Mouse (Mus musculus) CH12.LX (cell line): ENCODE results near the gene Pex16. TPM values are rescaled to one million over a fixed set of nuclear protein-coding genes. Genes with fewer than 3 reads are reported as not detected.

Experiments
- DNase-seq: peaks from one replicate; pipeline ENCODE4 v3.0.0-alpha.2; 2013; ENCODE audit errors: extremely low read depth
- H3K27ac ChIP-seq: 2 replicates; pipeline ENCODE4 v1.5.1; 2012; ENCODE audit warnings: low read depth, mild to moderate bottlenecking, control low read depth, moderate library complexity; ENCODE audit not compliant: insufficient read depth
- H3K27me3 ChIP-seq: replicated peaks from 2 replicates; pipeline ENCODE3; 2012; ENCODE audit warnings: inconsistent platforms
- H3K36me3 ChIP-seq, 2 experiments: replicated peaks in 1 of 2; 2 replicates each; pipeline versions ENCODE3 to v1.6.1; 2012; ENCODE audit warnings: inconsistent platforms in 1 of 2, low read length in 1 of 2, mild to moderate bottlenecking in 1 of 2, mixed read lengths in 1 of 2, moderate library complexity in 1 of 2; ENCODE audit not compliant: control insufficient read depth in 1 of 2, insufficient read depth in 1 of 2
- H3K4me1 ChIP-seq, 2 experiments: 2 replicates each; pipeline ENCODE4 v1.6.1; 2012; ENCODE audit warnings: inconsistent platforms in 1 of 2, moderate library complexity in 1 of 2; ENCODE audit not compliant: insufficient read depth in 2 of 2, control insufficient read depth in 1 of 2
- H3K4me2 ChIP-seq: 2 replicates; pipeline ENCODE4 v1.6.1; 2012; ENCODE audit warnings: low read depth, mild to moderate bottlenecking, control low read depth; ENCODE audit not compliant: poor library complexity, insufficient read depth, severe bottlenecking
- H3K4me3 ChIP-seq, 3 experiments: fragments of 150-350 bp in 1 of 3; sonication (generic) in 1 of 3; replicated peaks in 1 of 3; 2 replicates each; pipeline versions ENCODE3 to v1.5.1; 2011 to 2012; ENCODE audit warnings: low read depth in 2 of 3, low read length in 2 of 3, mild to moderate bottlenecking in 2 of 3, moderate library complexity in 2 of 3, control low read depth in 1 of 3, improper control_type of control experiment in 1 of 3, inconsistent platforms in 1 of 3, mixed read lengths in 1 of 3; ENCODE audit not compliant: poor library complexity in 1 of 3
- H3K79me2 ChIP-seq: replicated peaks from 2 replicates; pipeline ENCODE4 v1.6.1; 2012; ENCODE audit warnings: mild to moderate bottlenecking, moderate library complexity; ENCODE audit not compliant: control insufficient read depth, poor library complexity, insufficient read depth, severe bottlenecking; ENCODE audit errors: extremely low read depth
- H3K9ac ChIP-seq: 2 replicates; pipeline ENCODE4 v1.6.1; 2012; ENCODE audit warnings: low read depth, mild to moderate bottlenecking, control low read depth, moderate library complexity; ENCODE audit not compliant: insufficient read depth
- H3K9me3 ChIP-seq: replicated peaks from 2 replicates; pipeline ENCODE3; 2012; ENCODE audit warnings: low read length, inconsistent platforms, mixed read lengths
- BHLHE40 ChIP-seq: IDR thresholded peaks from 2 replicates; pipeline ENCODE4 v1.6.1; 2011; ENCODE audit warnings: mild to moderate bottlenecking, low read depth, low read length, improper control_type of control experiment
- CHD1 ChIP-seq: IDR thresholded peaks from 2 replicates; pipeline ENCODE4 v1.6.1; 2012; ENCODE audit warnings: low read depth, low read length, improper control_type of control experiment, inconsistent platforms
- CTCF ChIP-seq, 2 experiments: IDR thresholded peaks in 1 of 2; conservative IDR thresholded peaks in 1 of 2; 2 replicates each; pipeline ENCODE4 v1.5.1; 2011 to 2012; ENCODE audit warnings: low read depth in 2 of 2, low read length in 2 of 2, improper control_type of control experiment in 1 of 2, inconsistent platforms in 1 of 2, mild to moderate bottlenecking in 1 of 2, moderate library complexity in 1 of 2
- ELF1 ChIP-seq: IDR thresholded peaks from 2 replicates; pipeline ENCODE4 v1.6.1; 2014; ENCODE audit warnings: low read depth, mild to moderate bottlenecking, inconsistent platforms, low read length, improper control_type of control experiment
- EP300 ChIP-seq: IDR thresholded peaks from 2 replicates; pipeline ENCODE4 v1.6.1; 2011; ENCODE audit warnings: low read length, improper control_type of control experiment
- IRF4 ChIP-seq: IDR thresholded peaks from 2 replicates; pipeline ENCODE4 v1.6.1; 2014; ENCODE audit warnings: low read depth, mild to moderate bottlenecking, inconsistent platforms, low read length, improper control_type of control experiment
- JUND ChIP-seq: conservative IDR thresholded peaks from 2 replicates; pipeline ENCODE4 v1.6.1; 2011; ENCODE audit warnings: low read depth, low read length, improper control_type of control experiment
- MAFK ChIP-seq: IDR thresholded peaks from 2 replicates; pipeline ENCODE4 v1.6.1; 2011; ENCODE audit warnings: low read length, improper control_type of control experiment; ENCODE audit not compliant: insufficient replicate concordance
- MXI1 ChIP-seq: IDR thresholded peaks from 2 replicates; pipeline ENCODE4 v1.6.1; 2011; ENCODE audit warnings: mild to moderate bottlenecking, low read depth, low read length, improper control_type of control experiment
- NELFE ChIP-seq: IDR thresholded peaks from 2 replicates; pipeline ENCODE4 v1.6.1; 2011; ENCODE audit warnings: low read depth, low read length, improper control_type of control experiment
- PAX5 ChIP-seq: IDR thresholded peaks from 2 replicates; pipeline ENCODE4 v1.6.1; 2012; ENCODE audit warnings: low read length, inconsistent platforms, mixed read lengths
- POLR2AphosphoS2 ChIP-seq: IDR thresholded peaks from 2 replicates; pipeline ENCODE4 v1.6.1; 2011; ENCODE audit warnings: low read depth, low read length, improper control_type of control experiment
- RAD21 ChIP-seq: IDR thresholded peaks from 2 replicates; pipeline ENCODE4 v1.6.1; 2011; ENCODE audit warnings: low read depth, mild to moderate bottlenecking, low read length, improper control_type of control experiment, moderate library complexity
- SIN3A ChIP-seq: IDR thresholded peaks from 2 replicates; pipeline ENCODE4 v1.6.1; 2012; ENCODE audit warnings: low read length, improper control_type of control experiment, inconsistent platforms
- TCF12 ChIP-seq: IDR thresholded peaks from 2 replicates; pipeline ENCODE4 v1.6.1; 2014; ENCODE audit warnings: low read depth, mild to moderate bottlenecking, inconsistent platforms, low read length, improper control_type of control experiment
- USF1 ChIP-seq: IDR thresholded peaks from 2 replicates; pipeline ENCODE4 v1.6.1; 2014; ENCODE audit warnings: low read depth, mild to moderate bottlenecking, inconsistent platforms, low read length, improper control_type of control experiment
- dilution Hi-C: fragments of 300-500 bp; cut with MboI; formaldehyde crosslinking; loops from 2 replicates; pipeline ENCODE4 v1.14.3; 2020; ENCODE audit warnings: low sequenced_read_pairs; ENCODE audit not compliant: extremely low pct_unique_long_range_greater_than_20kb, extremely low pct_ligation_motif_present
- in situ Hi-C: fragments of 300-500 bp; cut with MboI; formaldehyde crosslinking; loops from 3 replicates; pipeline ENCODE4 v1.14.3; 2019; ENCODE audit warnings: low sequenced_read_pairs, low pct_ligation_motif_present, low pct_unique_long_range_greater_than_20kb, mixed read lengths
- polyA plus RNA-seq: library from polyadenylated mRNA; unstranded; fragments of >175 nt; gene quantifications from 2 replicates; pipeline ENCODE4 v1.2.1, GENCODE M21; 2012; ENCODE audit warnings: low read depth; ENCODE audit not compliant: insufficient read length
- total RNA-seq, 2 experiments: library from RNA; depleted of rRNA; stranded (reverse); fragments of 300-350 nt in 1 of 2; fragments of >200 nt in 1 of 2; gene quantifications; 2 replicates each; pipeline ENCODE4 v1.2.3; 2012 to 2014

Pex16 gene
- total and polyA plus RNA-seq, 3 experiments, result 28.7 to 44.0 (median 36.6) TPM

DNA sequence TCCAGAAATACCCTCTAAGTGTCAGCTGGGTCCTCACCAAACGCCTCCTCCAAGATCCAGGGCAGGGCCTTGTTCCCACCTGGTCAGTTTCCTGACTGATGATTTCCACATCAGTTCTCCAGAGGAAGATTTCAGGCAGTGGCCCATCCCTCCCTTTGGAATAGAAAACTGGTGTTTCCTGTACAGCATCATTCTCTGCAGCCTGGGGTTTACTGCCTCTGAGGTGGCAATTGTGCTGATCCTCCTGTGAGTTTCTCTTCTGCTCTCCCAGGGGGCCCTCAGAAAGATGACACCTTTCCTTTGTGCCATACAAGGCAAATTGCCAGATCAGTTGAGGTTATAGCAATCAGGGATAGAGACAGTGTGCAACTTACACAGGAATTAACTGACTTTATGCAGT, 48.3 kb upstream of the Pex16 start:
- H3K79me2 ChIP-seq, result no peaks in the 10 kb centered on the region
- H3K9me3 ChIP-seq, result no peaks in the 10 kb centered on the region
- TF ChIP-seq BHLHE40, result no peak
- no peak for TF ChIP-seq MAFK
- no peak for TF ChIP-seq PAX5
- TF ChIP-seq ELF1, result no peak
- TF ChIP-seq RAD21, result no peak
- no peak for TF ChIP-seq TCF12
- no peak for TF ChIP-seq NELFE
- no peak for TF ChIP-seq SIN3A
- no peak for TF ChIP-seq POLR2AphosphoS2
- TF ChIP-seq CTCF (conservative IDR thresholded peaks at IDR 0.05 in 1 of 2, IDR thresholded peaks at IDR 0.05 in 1 of 2; ENCODE audit: low read depth in 2 of 2, low read length in 2 of 2), result no peak
- TF ChIP-seq EP300, result no peak
- TF ChIP-seq, all 38 proteins: peak for 0
- DNase-seq, result no peak
- no peak overlapping the region for H3K4me3 ChIP-seq
- peaks cover 45 to 84% of the 10 kb centered on the region in 2 experiments for H3K36me3 ChIP-seq
- H3K27me3 ChIP-seq, result no peaks in the 10 kb centered on the region
- in situ Hi-C loops, result no loop called here
- H3K4me1 ChIP-seq, result peaks cover 0 to 8% of the 10 kb centered on the region in 2 experiments; a peak in 1 of 4 replicates
- H3K4me2 ChIP-seq, result no peak overlapping the region
- no peak overlapping the region for H3K9ac ChIP-seq
- dilution Hi-C loops, result no loop called here
- no peak overlapping the region for H3K27ac ChIP-seq

DNA sequence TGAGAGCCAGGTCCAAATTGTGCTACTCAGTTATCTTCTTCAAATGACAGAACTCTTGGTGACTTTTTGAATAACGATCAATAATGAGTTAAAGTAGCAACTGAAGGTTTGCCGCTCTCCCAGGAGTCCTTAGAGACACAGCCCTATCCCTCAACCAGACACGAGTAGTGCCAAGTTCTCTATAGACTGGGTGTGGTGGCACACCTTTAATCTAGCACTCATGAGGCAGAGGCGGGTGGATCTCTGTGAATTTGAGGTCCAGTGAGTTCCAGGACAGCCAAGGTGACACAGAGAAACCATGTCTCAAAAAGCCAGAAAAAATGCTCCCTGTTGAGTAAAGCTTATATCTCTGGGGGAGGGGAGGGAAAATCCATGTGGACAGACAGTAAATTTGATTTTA, 46.9 kb upstream of the Pex16 start:
- Histone ChIP-seq H3K36me3 (peaks cover 46 to 86% of the 10 kb centered on the region in 2 experiments), H3K4me2 (no peak overlapping the region), H3K27me3 (no peaks in the 10 kb centered on the region), H3K27ac (no peak overlapping the region), H3K9ac (no peak overlapping the region), H3K79me2 (no peaks in the 10 kb centered on the region), H3K9me3 (no peaks in the 10 kb centered on the region), H3K4me3 (no peak overlapping the region), H3K4me1 (peaks cover 0 to 8% of the 10 kb centered on the region in 2 experiments; a peak in 1 of 4 replicates)
- DNase-seq, result no peak
- TF ChIP-seq NELFE, result no peak
- TF ChIP-seq BHLHE40, result no peak
- TF ChIP-seq MXI1, result no peak
- no peak for TF ChIP-seq USF1
- TF ChIP-seq CHD1, result no peak
- no peak for TF ChIP-seq IRF4
- TF ChIP-seq JUND, result no peak
- dilution Hi-C loops, result no loop called here
- in situ Hi-C loops, result no loop called here
